Mouse (Mus musculus) cerebral cortex, adult 2 months (tissue): Measurements from ENCODE around the gene Gm3115.

Experiments used
- WGBS: fragments of 180-500 bp; shearing (Covaris S2); methylation state at CpG from one replicate; pipeline ENCODE4 v1.1.7; 2018; 5-methylcytosine and 5-hydroxymethylcytosine counted together

Gene Gm3115

GRCm38 (mm10) chr14:4083820-4084219 is at the start of gene Gm3115:
Gene Gm3115 (plus strand): TSS chr14:4084120.
- WGBS = 68% methylated on average over 3 of the region's 3 CpGs

GRCm38 (mm10) chr14:4110426-4110825 is 26.5 kb downstream of the Gm3115 start, which contains the start of gene Gm8108:
Gene Gm8108 (plus strand): TSS chr14:4110526.
- WGBS = 3% methylated on average over 37 of the region's 37 CpGs

GRCm38 (mm10) chr14:4141646-4142045 is 57.7 kb downstream of the Gm3115 start:
- WGBS = 97% methylated on average over 4 of the region's 4 CpGs
